Mouse (Mus musculus): ENCODE data around the gene Mylk. TPM values are rescaled to one million over a fixed set of nuclear protein-coding genes. Genes with fewer than 3 reads are reported as not detected.

Mylk gene
- total and polyA plus RNA-seq, 3 experiments, result 0.04 to 0.10 TPM; not detected in 1

DNA sequence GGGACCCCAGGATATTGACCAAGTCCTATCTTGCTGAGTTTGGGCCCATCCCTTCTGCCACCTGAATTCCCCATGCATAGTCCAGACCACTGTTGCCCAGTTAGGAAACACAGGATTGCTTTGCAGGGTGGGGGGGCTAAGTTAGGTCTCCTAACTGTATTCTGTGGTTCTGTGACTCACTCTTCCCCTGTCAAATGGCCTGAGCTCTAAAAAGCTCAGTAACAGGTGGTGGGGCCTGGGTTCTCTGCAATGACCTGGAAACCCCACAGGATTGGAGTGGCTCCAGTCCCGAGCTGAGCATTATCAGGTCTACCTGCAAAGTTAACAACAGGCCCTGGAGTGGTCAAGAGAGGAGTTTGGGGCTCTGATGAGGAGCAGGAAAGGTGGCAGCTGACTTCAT lies 47.5 kb downstream of the Mylk start:
- no peaks in the 10 kb centered on the region for H3K9me3 ChIP-seq (replicated peaks; ENCODE audit: low read length)
- H3K27me3 ChIP-seq (replicated peaks), result peaks cover 89% of the 10 kb centered on the region
- no peaks in the 10 kb centered on the region for H3K79me2 ChIP-seq (replicated peaks; ENCODE audit: control insufficient read depth, extremely low read depth, insufficient read depth, poor library complexity, severe bottlenecking)
- no peaks in the 10 kb centered on the region for H3K4me1 ChIP-seq (ENCODE audit: control insufficient read depth in 1 of 2, insufficient read depth in 2 of 2)
- no peak for DNase-seq (ENCODE audit: extremely low read depth)
- H3K36me3 ChIP-seq (replicated peaks in 1 of 2; ENCODE audit: control insufficient read depth in 1 of 2, insufficient read depth in 1 of 2, low read length in 1 of 2), result no peaks in the 10 kb centered on the region
- dilution Hi-C loops (cut with MboI; ENCODE audit: extremely low pct_ligation_motif_present, extremely low pct_unique_long_range_greater_than_20kb, low sequenced_read_pairs) (no loop called here), in situ Hi-C loops (cut with MboI; ENCODE audit: low pct_ligation_motif_present, low pct_unique_long_range_greater_than_20kb, low sequenced_read_pairs) (no loop called here)
- no peak overlapping the region for H3K4me3 ChIP-seq (replicated peaks in 1 of 3; ENCODE audit: low read depth in 2 of 3, low read length in 2 of 3, poor library complexity in 1 of 3)
- no peak overlapping the region for H3K27ac ChIP-seq (ENCODE audit: insufficient read depth, low read depth)
- TF ChIP-seq EP300 (IDR thresholded peaks at IDR 0.05; ENCODE audit: low read length) (no peak), ZMIZ1 (IDR thresholded peaks at IDR 0.05; ENCODE audit: low read depth, low read length) (no peak), RCOR1 (conservative IDR thresholded peaks at IDR 0.05; ENCODE audit: low read depth, low read length) (no peak), TBP (conservative IDR thresholded peaks at IDR 0.05; ENCODE audit: low read depth, low read length) (no peak), ZKSCAN1 (IDR thresholded peaks at IDR 0.05; ENCODE audit: borderline replicate concordance, low read depth, low read length) (no peak), BHLHE40 (IDR thresholded peaks at IDR 0.05; ENCODE audit: low read depth, low read length) (no peak), PAX5 (IDR thresholded peaks at IDR 0.05; ENCODE audit: low read length) (no peak), POLR2A (IDR thresholded peaks at IDR 0.05; ENCODE audit: low read depth, low read length) (no peak), GABPA (IDR thresholded peaks at IDR 0.05; ENCODE audit: insufficient replicate concordance, low read depth, low read length) (no peak), E2F4 (IDR thresholded peaks at IDR 0.05; ENCODE audit: insufficient replicate concordance, low read depth, low read length) (no peak), POLR2AphosphoS2 (IDR thresholded peaks at IDR 0.05; ENCODE audit: low read depth, low read length) (no peak), NRF1 (IDR thresholded peaks at IDR 0.05; ENCODE audit: low read depth, low read length) (no peak), MYC (IDR thresholded peaks at IDR 0.05; ENCODE audit: low read depth, low read length) (no peak), ELF1 (IDR thresholded peaks at IDR 0.05; ENCODE audit: low read depth, low read length) (no peak), HCFC1 (IDR thresholded peaks at IDR 0.05; ENCODE audit: low read depth, low read length) (no peak), MEF2A (IDR thresholded peaks at IDR 0.05; ENCODE audit: borderline replicate concordance, low read depth, low read length) (no peak), CHD2 (IDR thresholded peaks at IDR 0.05; ENCODE audit: low read length) (no peak), JUN (IDR thresholded peaks at IDR 0.05; ENCODE audit: insufficient read depth, low read depth, low read length) (no peak), IRF4 (IDR thresholded peaks at IDR 0.05; ENCODE audit: low read depth, low read length) (no peak)
- H3K9ac ChIP-seq (ENCODE audit: insufficient read depth, low read depth), result no peak overlapping the region
- no peak overlapping the region for H3K4me2 ChIP-seq (ENCODE audit: insufficient read depth, low read depth, poor library complexity, severe bottlenecking)

DNA sequence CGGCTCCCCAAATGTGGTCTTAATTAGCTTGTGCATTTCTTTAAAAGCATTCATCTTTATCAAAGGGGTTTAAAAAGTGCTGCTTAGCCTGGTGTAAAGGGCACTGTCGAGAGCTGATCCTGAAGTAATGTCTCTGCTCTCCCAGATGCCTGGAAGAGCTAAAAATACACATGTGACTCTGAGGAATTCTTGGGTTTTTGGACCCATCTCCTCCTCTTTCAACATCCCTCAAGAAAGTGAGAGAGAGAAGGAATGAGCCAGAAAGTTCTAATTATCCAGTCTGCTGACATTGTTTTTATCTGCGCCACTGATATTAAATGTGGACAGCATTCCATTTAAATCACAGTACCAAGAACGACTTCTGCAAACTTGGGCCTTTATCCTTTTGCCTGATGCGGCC lies 48.0 kb downstream of the Mylk start:
- Histone ChIP-seq H3K9ac (ENCODE audit: insufficient read depth, low read depth) (no peak overlapping the region), H3K4me3 (replicated peaks in 1 of 3; ENCODE audit: low read depth in 2 of 3, low read length in 2 of 3, poor library complexity in 1 of 3) (no peak overlapping the region), H3K27ac (ENCODE audit: insufficient read depth, low read depth) (no peak overlapping the region), H3K4me1 (ENCODE audit: control insufficient read depth in 1 of 2, insufficient read depth in 2 of 2) (no peaks in the 10 kb centered on the region), H3K4me2 (ENCODE audit: insufficient read depth, low read depth, poor library complexity, severe bottlenecking) (no peak overlapping the region), H3K79me2 (replicated peaks; ENCODE audit: control insufficient read depth, extremely low read depth, insufficient read depth, poor library complexity, severe bottlenecking) (no peaks in the 10 kb centered on the region), H3K27me3 (replicated peaks) (peaks cover 87% of the 10 kb centered on the region), H3K9me3 (replicated peaks; ENCODE audit: low read length) (no peaks in the 10 kb centered on the region), H3K36me3 (replicated peaks in 1 of 2; ENCODE audit: control insufficient read depth in 1 of 2, insufficient read depth in 1 of 2, low read length in 1 of 2) (no peaks in the 10 kb centered on the region)
- in situ Hi-C loops (cut with MboI; ENCODE audit: low pct_ligation_motif_present, low pct_unique_long_range_greater_than_20kb, low sequenced_read_pairs), result no loop called here
- DNase-seq (ENCODE audit: extremely low read depth), result no peak
- dilution Hi-C loops (cut with MboI; ENCODE audit: extremely low pct_ligation_motif_present, extremely low pct_unique_long_range_greater_than_20kb, low sequenced_read_pairs), result no loop called here
- no peak for TF ChIP-seq JUND (conservative IDR thresholded peaks at IDR 0.05; ENCODE audit: low read depth, low read length)
- TF ChIP-seq RAD21 (IDR thresholded peaks at IDR 0.05; ENCODE audit: low read depth, low read length), result no peak
- TF ChIP-seq UBTF (IDR thresholded peaks at IDR 0.05; ENCODE audit: low read depth, low read length), result no peak
- TF ChIP-seq ELF1 (IDR thresholded peaks at IDR 0.05; ENCODE audit: low read depth, low read length), result no peak
- TF ChIP-seq CHD1 (IDR thresholded peaks at IDR 0.05; ENCODE audit: low read depth, low read length), result no peak

All from CH12.LX (cell line).